19 mouse cellular contexts compared by ENCODE assay signal in genomic region chr5:133922181-133922580, GRCm38 (mm10).
"Had no signal": no experiment of that assay in that cellular context is flagged by ENCODE, and none has a peak within 500 bp of the region (broad histone marks: within the 10 kb centered on the region; RNA-seq: fewer than 3 reads in every experiment).

No protein-coding gene starts in this region.

- H3K4me2 ChIP-seq: liver, embryonic 12.5 days; lung, embryonic 15.5 days; midbrain, embryonic 12.5 days; neural tube, embryonic 13.5 days; neural tube, embryonic 15.5 days had no signal

- DNase-seq: lung, postnatal 4 days; midbrain, embryonic 14.5 days; retina, postnatal 1 day; right cerebral cortex, adult 18-20 months; right cerebral cortex, postnatal 25 days; right cerebral cortex, postnatal 4 days; spleen, adult 18-20 months; thymus, adult 18-20 months; thymus, postnatal 14 days; thymus, postnatal 36 days had no signal

- H3K36me3 ChIP-seq: liver, embryonic 12.5 days; lung, embryonic 15.5 days; midbrain, embryonic 10.5 days; midbrain, embryonic 12.5 days; neural tube, embryonic 13.5 days; neural tube, embryonic 15.5 days had no signal

- H3K9me3 ChIP-seq: lung, embryonic 15.5 days; midbrain, embryonic 10.5 days; midbrain, embryonic 12.5 days; neural tube, embryonic 15.5 days had no signal

- H3K4me1 ChIP-seq: liver, embryonic 12.5 days; lung, embryonic 15.5 days; midbrain, embryonic 10.5 days; midbrain, embryonic 12.5 days had no signal

- H3K27me3 ChIP-seq: liver, embryonic 12.5 days; lung, embryonic 15.5 days; midbrain, embryonic 12.5 days; neural tube, embryonic 13.5 days; neural tube, embryonic 15.5 days had no signal

- H3K27ac ChIP-seq: liver, embryonic 12.5 days; liver, embryonic 14.5 days; lung, embryonic 15.5 days; midbrain, embryonic 10.5 days; midbrain, embryonic 12.5 days; neural tube, embryonic 13.5 days; neural tube, embryonic 15.5 days had no signal

- ATAC-seq: liver, embryonic 12.5 days; midbrain, embryonic 16.5 days had no signal

- H3K9ac ChIP-seq: liver, embryonic 12.5 days; liver, embryonic 14.5 days; lung, embryonic 15.5 days; midbrain, embryonic 12.5 days; neural tube, embryonic 13.5 days; neural tube, embryonic 15.5 days had no signal

- H3K4me3 ChIP-seq: liver, embryonic 12.5 days; lung, embryonic 15.5 days; midbrain, embryonic 10.5 days; midbrain, embryonic 12.5 days; myocyte; neural tube, embryonic 13.5 days; neural tube, embryonic 15.5 days had no signal
